Mouse (Mus musculus) lung, postnatal 25 days (tissue): ENCODE results near the gene Olfr150.
"Not testable (repeated sequence)": the region's sequence is repeated elsewhere in the genome, so short reads cannot be mapped to it uniquely, and the experiment has no call there.

ENCODE experiments used
- DNase-seq: peaks from one replicate; pipeline ENCODE4 v3.0.0; 2022; ENCODE audit warnings: low spot score

Gene Olfr150

DNA sequence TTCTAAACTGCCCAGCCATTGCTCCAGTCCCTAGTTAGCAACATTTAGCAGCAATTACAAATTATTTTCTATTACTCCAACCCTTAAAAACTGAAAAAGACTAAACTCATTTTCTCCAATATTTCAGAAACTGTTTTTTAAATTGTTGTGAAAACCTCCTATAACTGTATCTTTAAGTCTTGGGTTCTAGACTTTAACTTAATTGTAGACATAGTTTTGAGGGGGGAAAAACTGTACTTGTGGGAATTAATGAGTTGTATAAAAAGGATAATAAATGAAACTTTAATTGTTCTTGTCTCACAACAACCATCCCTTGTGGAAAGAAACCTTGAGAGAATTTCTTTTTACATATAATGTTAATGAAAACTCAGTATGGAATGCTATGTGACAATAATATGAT, at the start of gene Olfr150:
Gene Olfr150 (plus strand): TSS at position 301 of the 400 bp plus-strand sequence.
- DNase-seq, result no peak

DNA sequence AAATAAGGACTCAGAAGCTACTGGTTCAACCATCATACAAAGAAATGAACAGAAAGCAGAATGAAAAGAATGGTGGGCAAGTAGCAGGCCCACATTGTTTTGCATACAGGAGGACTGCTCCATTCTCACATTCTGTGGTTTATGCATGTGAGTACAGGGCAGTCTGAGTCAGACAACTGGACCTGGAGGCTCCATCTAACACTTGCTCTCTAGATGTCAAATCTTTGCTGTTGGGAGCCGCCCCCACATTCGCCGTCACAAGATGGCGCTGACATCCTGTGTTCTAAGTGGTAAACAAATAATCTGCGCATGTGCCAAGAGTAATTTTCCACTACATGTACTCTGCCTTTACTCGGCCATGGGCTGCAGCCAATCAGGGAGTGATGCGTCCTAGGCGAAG, 29.7 kb upstream of the Olfr150 start:
- DNase-seq, result not testable (repeated sequence)

DNA sequence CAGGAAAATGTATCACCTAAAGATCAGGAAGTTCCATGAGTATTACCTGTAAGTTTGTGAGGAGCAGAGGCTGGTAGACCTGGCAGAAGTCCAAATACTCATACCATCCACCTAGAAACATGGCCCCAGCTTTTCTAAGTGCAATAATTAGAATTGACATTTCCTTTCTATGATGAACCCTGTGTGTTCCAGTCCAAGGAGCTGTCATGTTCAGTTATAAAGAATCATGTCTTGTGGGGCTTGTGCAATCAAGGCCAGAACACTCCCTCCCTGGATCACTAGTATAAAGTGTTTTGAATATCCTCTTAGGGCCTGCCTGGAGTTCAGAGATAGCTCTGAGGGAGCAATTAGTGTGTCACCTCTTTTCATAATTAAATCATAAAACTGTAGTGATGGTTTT, 23.8 kb upstream of the Olfr150 start, which contains the start of gene Olfr149:
Gene Olfr149 (minus strand): TSS at position 101 of the 400 bp plus-strand sequence.
- DNase-seq, result no peak

DNA sequence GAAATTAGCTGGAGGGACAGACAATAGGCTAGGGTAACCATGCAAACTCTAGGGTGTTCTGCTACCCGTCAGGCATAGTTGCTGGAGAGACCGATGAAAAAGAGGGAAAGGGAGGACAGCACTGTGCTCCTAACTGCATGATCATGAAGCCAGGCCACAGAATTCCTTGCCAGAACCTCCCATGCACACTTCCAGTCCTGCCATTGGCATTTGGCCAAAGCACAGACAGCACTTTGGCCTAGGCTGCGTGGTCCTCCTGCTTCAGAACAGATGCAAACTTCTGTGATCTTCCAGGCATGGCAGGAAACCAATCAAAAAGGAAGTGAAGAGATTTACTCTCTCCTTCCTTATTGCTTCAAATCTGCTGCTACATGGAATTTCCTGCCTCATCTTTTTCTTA, 21.8 kb upstream of the Olfr150 start:
- DNase-seq, result no peak

DNA sequence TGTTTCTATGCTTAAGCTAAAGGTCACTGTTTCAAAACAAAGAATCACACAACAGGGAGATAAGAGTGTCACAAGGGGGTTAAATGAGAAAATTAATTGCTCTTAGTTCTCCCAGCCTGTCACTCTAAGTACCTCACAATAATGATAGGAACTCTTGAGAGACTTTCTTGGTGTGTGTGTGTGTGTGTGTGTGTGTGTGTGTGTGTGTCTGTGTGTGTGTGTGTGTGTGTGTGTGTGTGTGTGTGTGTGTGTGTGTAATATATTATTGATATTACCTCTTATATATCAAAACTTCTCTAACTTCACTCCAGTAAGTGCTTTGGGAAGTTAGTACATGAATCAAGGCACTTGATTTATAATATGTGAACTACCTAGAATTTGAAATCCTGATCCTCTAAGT, 19.7 kb upstream of the Olfr150 start, which contains the start of gene Olfr965:
Gene Olfr965 (plus strand): TSS at position 301 of the 400 bp plus-strand sequence.
- DNase-seq, result no peak

DNA sequence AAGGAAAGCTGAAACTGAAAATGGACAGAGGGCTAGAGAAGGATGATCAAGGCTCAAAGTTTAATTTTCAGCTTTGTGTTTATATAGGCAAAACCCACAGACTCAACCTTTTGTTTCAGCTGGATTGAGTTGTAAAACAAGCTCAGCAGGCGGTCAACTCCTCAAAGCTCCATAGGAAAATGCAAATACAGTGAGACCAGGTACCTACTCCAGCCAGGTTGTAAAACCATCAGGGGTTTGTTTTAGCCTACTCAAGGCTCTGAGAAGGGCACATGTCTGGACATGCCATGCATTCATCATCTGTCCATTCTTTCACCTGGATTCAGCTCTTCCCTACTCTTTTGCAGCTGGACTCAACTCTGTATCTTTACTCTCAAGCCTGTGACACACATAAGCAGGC, 10.0 kb downstream of the Olfr150 start:
- no peak for DNase-seq

DNA sequence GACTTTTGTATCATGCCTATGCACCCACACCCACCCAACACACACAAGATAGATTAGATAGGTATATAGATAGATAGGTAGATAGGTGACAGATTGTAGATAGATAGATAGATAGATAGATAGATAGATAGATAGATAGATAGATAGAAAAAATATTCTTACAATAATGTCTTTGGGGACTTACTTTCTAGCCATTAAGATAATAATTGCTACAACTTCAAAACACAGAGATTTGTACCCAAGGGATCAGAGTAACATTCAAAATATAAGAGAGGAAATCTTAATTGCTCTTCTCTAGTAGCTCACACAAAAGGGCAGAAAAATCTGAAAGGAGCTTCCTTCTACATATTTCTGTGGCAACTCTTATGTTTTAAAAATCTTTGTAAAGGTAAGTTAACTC, 15.2 kb downstream of the Olfr150 start, which contains the start of gene Olfr967:
Gene Olfr967 (plus strand): TSS at position 301 of the 400 bp plus-strand sequence.
- DNase-seq, result no peak

DNA sequence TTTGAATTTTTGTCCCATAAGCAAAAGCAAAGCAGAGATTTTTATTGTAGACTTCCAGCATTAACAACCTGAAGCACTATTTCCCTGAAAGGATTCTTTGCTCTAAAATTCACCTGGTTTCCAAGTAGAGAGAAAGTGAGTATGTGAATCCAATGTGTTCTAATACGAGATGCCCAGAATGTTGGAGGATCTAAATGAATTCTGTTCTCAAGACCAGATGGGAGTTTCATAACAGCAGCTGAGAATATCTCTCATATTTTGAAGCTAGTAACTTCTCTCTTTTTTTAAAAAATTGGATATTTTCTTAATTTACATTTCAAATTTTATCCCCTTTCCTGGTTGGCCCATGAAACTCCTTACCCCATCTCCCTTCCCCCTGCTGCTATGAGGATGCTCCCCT, 15.7 kb downstream of the Olfr150 start:
- DNase-seq, result no peak

DNA sequence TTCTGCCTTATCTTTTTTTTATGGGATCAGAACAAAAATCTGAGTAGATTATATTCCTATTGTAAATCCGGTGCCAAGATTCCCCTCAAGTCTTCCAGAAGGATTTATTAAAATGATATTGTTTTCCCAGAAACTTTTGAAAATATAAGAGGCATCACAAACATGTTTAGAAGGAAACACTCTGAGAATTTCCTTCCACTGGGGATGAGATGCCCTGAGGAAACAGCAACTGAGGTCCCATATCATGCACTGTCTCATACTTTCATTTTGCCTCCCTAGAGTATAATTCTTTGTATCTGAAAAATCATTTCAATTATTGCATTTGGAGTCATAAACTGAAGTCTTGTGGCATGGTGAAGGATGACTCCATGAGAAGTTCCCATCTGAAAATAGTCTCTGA, 52.4 kb downstream of the Olfr150 start, which contains the start of gene Olfr968:
Gene Olfr968 (minus strand): TSS at position 101 of the 400 bp plus-strand sequence.
- DNase-seq, result no peak
